Mouse (Mus musculus) cerebellum, adult 8-10 months (tissue): Measurements from ENCODE around the gene Prr13.

Experiments
- DNase-seq: peaks from one replicate; pipeline ENCODE4 v3.0.0; 2022

Gene Prr13

GRCm38 (mm10) chr15:102458904-102459317 lies at the start of gene Prr13:
Gene Prr13, plus strand, starts transcription at chr15:102459028.
- DNase-seq: peak; percentile 95

- DNase-seq: no peak
Measured at GRCm38 (mm10) chr15:102409286-102409685, 49.5 kb upstream of the Prr13 start.

- DNase-seq: no peak
Measured at GRCm38 (mm10) chr15:102411077-102411476, 47.8 kb upstream of the Prr13 start.

- no peak for DNase-seq
Measured at GRCm38 (mm10) chr15:102413687-102414086, 45.1 kb upstream of the Prr13 start.

- no peak for DNase-seq
Measured at GRCm38 (mm10) chr15:102417524-102417923, 41.3 kb upstream of the Prr13 start.

GRCm38 (mm10) chr15:102420986-102421385 lies 37.8 kb upstream of the Prr13 start:
- DNase-seq: no peak

GRCm38 (mm10) chr15:102421437-102421836 lies 37.4 kb upstream of the Prr13 start:
- peak; percentile 51 for DNase-seq

- DNase-seq: no peak
Measured at GRCm38 (mm10) chr15:102423602-102424240, 35.1 kb upstream of the Prr13 start.

GRCm38 (mm10) chr15:102424657-102425056 lies 34.2 kb upstream of the Prr13 start:
- DNase-seq: no peak

- no peak for DNase-seq
Measured at GRCm38 (mm10) chr15:102426963-102427362, 31.9 kb upstream of the Prr13 start.

GRCm38 (mm10) chr15:102432046-102432445 lies 26.8 kb upstream of the Prr13 start:
- DNase-seq: no peak

GRCm38 (mm10) chr15:102433173-102433572 lies 25.7 kb upstream of the Prr13 start:
- no peak for DNase-seq

- DNase-seq: peak; percentile 82
Measured at GRCm38 (mm10) chr15:102442490-102442889, 16.3 kb upstream of the Prr13 start.

- no peak for DNase-seq
Measured at GRCm38 (mm10) chr15:102445146-102445545, 13.7 kb upstream of the Prr13 start, which contains the start of gene Amhr2. Gene Amhr2, plus strand, starts transcription at chr15:102445367.

- no peak for DNase-seq
Measured at GRCm38 (mm10) chr15:102446448-102446847, 12.4 kb upstream of the Prr13 start.

GRCm38 (mm10) chr15:102449366-102449765 lies 9.5 kb upstream of the Prr13 start:
- DNase-seq: no peak

GRCm38 (mm10) chr15:102450928-102451327 lies 7.9 kb upstream of the Prr13 start:
- DNase-seq: no peak

- no peak for DNase-seq
Measured at GRCm38 (mm10) chr15:102451666-102452430, 7.0 kb upstream of the Prr13 start.

GRCm38 (mm10) chr15:102455993-102456392 lies 2.8 kb upstream of the Prr13 start:
- no peak for DNase-seq

- DNase-seq: no peak
Measured at GRCm38 (mm10) chr15:102458050-102458736, 635 bp upstream of the Prr13 start.

- no peak for DNase-seq
Measured at GRCm38 (mm10) chr15:102459381-102459780, 553 bp downstream of the Prr13 start.

- DNase-seq: no peak
Measured at GRCm38 (mm10) chr15:102459847-102460246, 1.0 kb downstream of the Prr13 start.

- no peak for DNase-seq
Measured at GRCm38 (mm10) chr15:102460409-102460808, 1.6 kb downstream of the Prr13 start.

- DNase-seq: no peak
Measured at GRCm38 (mm10) chr15:102460971-102461370, 2.1 kb downstream of the Prr13 start.
